Mouse (Mus musculus) ES-E14 (cell line): Measurements from ENCODE around the gene Ube2z.

ENCODE experiments used
- MAFK ChIP-seq: IDR thresholded peaks from 2 replicates; pipeline ENCODE4 v1.6.1; 2014; ENCODE audit warnings: mild to moderate bottlenecking, low read depth, low read length, inconsistent platforms; ENCODE audit not compliant: insufficient read depth
- ZC3H11A ChIP-seq: IDR thresholded peaks from 2 replicates; pipeline ENCODE4 v1.6.1; 2012; ENCODE audit warnings: low read depth, mild to moderate bottlenecking, inconsistent platforms, low read length, borderline replicate concordance

DNA sequence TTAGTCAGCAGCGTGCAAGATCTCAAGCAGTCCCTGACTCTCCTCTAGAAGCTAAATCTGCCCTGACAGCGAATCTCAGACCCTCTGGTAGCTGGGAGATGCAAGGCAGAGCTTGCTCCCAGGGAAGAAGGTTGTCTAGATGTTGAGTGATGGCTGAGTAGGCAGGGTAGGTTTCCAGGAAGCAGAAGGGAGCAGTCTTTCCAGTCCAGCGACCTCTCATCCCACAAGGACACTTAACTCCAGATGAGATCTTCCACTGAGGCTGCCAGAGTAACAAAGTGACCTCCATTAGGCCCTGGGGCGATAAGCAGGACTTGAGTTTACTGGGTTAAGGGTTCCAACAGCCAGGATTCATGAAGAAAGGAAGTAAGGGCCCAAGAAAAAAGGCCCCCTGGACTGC, 44.6 kb downstream of the Ube2z start:
- TF ChIP-seq MAFK (no peak), ZC3H11A (no peak)
